Mouse (Mus musculus): Measurements from ENCODE around the gene Agbl4. TPM values are rescaled to one million over a fixed set of nuclear protein-coding genes. Genes with fewer than 3 reads are reported as not detected.

The Agbl4 gene
- polyA plus RNA-seq, 1 experiment = not detected

DNA sequence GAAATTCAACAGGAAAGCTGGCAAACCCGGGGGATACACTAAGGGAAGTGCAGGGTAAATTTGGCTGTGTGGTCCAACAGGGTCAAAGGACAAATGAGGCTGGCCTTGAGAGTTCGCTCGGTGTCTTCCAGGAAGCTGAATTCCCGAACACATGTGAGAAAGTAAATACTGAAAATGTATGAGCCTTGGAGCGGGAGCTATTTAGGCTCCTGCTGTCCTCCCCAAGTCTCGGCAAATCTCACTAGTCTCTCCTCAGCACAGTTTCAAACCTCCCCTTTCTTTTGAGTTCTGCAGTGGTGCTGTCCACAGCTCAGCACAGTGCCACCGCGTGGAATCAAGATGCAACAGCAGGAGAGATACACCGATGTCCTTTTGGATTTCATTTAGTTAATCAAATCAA, 1289.5 kb downstream of the Agbl4 start:
- no peak for TF ChIP-seq GATA1 (IDR thresholded peaks at IDR 0.05; ENCODE audit: low read length)

DNA sequence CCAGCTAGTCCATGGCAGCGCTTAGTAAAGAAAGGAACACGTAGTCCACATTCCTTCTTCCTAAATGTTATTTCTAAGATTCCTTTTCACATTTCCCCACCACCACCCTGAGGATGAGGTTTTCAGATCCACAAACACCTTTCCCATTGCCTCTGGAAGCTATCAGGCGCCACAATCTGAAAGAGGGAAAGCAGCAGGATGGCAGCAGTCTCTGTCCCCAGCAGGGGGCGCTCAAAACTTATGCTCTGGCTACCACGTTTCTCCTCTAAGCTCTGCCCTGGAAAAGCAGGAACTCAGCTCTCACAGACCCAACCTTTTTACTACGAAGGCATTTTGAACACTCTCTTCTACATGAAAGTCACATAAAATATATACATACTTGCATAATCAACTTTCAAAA, 1290.2 kb downstream of the Agbl4 start:
- TF ChIP-seq GATA1 (IDR thresholded peaks at IDR 0.05; ENCODE audit: low read length) = no peak

DNA sequence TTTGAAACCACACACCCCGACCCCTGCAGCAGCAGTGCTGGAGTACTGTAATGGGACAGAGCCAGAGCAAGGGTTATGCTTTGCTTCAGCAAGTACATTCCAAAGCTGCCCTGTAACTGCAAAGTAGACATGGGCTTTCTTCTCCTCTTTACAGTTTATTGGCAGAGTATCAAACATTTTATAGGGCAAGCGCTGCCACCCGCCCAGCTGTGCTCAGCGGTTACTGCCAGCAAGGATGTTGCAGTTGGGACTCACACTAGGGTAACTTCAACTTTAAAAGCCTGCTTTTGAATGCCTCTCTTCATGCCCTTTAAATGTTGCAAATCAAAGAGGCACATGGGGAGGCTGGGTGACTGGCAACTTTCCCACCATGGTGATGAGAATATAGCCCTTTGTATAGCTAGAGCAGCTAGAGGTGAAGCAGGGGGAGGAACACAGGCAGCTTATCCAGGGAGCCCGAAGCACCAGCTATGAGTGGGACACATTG, 1293.6 kb downstream of the Agbl4 start:
- no peak for TF ChIP-seq GATA1 (IDR thresholded peaks at IDR 0.05; ENCODE audit: low read length)

DNA sequence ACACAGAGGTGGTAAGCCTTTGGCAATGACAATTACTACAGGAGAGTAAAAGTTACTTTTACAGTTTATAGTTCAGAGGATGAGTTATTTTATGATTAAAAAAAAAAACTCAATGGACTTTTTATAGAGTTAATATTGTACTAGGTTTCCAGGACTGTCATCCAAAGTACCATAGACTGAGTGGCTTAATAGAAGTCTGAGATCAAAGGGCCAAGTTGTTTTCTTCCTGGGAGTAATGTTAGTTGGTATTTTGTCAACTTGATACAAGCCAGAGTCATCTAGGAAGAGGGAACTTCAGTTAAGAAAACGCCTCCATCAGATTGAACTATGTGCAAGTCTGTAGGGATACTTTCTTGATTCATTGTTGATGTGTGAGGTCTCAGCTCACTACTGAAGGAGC, 1303.9 kb downstream of the Agbl4 start:
- no peak for TF ChIP-seq GATA1 (IDR thresholded peaks at IDR 0.05; ENCODE audit: low read length)

DNA sequence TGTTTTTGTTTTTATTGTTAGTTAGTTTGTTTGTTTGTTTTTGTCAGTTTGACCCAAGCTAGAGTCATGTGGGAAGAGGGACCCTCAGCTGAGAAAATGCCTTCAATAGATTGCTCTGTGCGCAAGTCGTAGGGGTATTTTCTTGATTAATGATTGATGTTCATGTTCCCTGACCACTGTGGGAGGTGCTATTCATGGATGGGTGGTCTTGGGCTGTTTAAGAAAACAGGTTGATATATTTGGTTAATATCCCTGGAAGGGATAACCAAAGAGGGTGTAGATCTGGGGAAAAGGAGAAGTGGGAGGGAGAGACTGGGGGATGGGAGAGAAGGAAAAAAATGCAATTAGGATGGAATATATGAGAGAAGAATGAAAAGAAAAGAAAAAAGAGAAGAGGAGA, 1306.7 kb downstream of the Agbl4 start:
- TF ChIP-seq GATA1 (IDR thresholded peaks at IDR 0.05; ENCODE audit: low read length) = no peak

DNA sequence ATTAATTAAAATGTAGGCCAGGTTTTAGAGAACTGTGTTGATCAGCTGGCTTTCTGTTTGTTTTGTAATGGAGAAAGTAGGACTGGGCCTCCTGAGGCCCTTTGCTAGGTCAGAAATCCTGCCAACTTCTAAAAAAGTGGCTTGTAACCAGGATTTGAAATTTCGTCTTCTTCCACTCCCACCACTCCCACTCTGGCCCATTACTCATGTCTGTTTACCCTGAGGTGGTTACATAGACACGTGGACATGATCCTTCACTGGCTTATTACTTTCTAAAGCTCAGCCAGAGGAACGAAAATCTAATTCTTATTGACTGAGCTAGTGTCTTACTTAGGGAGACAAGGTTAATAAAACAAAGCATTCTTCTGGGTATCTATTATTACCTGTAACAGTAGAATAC, 1307.5 kb downstream of the Agbl4 start:
- TF ChIP-seq GATA1 (IDR thresholded peaks at IDR 0.05; ENCODE audit: low read length) = no peak

Other genes starting within 250 kb of the Agbl4 start
- not detected in 2 replicates for gene Elavl4, start 45.8 kb upstream of the Agbl4 start, polyA plus RNA-seq (2012)